Mouse (Mus musculus): ENCODE data around the gene Vmn1r157. TPM values are rescaled to one million over a fixed set of nuclear protein-coding genes. Genes with fewer than 3 reads are reported as not detected.

The Vmn1r157 gene
- not detected in 2 replicates for polyA plus RNA-seq (2015; fragmentation: Nextera tagmentation; extraction: Ambion mirVana)

DNA sequence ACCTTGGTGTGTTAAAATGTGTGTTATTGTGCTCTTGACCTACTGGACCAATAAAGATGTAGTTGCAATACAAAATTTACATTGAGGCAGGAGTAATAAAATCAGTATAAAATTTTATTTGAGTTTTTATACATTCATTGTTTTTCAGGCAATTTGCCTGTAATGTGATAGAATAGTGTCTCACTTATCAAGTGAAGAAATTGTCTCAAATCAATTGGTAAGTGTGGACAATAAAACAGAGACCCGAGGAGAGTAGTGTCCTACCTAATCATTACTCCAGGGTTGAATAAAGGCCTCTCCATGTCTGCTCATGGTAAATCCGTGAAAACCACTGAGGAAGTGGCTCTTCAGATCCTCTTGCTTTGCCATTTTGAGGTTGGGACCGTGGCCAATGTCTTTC, at the start of gene Vmn1r157:
TSS of gene Vmn1r157 (plus strand) at position 301 of the 400 bp plus-strand sequence.

DNA sequence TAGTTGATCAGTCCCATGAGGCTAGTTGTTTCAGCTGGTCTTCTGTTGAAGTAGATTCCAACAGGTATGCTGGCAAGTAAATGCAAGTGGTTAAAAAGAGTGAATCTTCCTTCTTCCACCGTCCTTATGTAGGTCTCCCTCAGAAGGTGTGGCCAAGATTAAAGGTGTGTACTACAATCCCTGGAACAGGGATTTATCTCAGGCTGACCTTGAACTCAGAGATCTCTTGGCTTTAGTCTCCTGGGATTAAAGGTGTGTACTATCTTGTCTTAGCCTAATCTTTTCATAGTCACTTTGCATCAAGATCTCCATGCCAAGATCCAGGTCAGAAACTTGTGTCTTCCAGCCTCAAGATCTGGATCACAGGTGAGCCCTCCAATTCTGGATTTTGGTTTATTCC, 41.9 kb upstream of the Vmn1r157 start, which contains the start of gene Gm4567:
TSS of gene Gm4567 (minus strand) at position 101 of the 400 bp plus-strand sequence.

DNA sequence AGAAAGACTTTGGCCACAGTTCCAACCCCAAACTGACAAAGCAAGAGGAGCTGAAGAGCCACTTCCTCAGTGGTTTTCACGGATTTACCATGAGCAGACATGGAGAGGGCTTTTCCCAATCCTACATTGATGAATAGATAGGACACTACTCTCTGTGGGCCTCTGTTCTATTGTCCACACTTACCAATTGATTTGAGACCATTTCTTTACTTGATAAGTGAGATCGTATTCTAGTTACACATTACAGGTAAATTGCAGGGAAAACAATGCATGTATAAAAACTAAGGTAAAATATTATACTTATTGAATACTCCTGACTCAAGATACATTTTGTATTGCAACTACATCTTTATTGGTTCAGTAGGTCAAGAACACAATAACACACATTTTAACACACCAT, 29.2 kb downstream of the Vmn1r157 start, which contains the start of gene Vmn1r158:
TSS of gene Vmn1r158 (minus strand) at position 101 of the 400 bp plus-strand sequence.

Other genes with a start within 250 kb of the Vmn1r157 start
- gene Vmn1r152, start 238.7 kb upstream of the Vmn1r157 start, polyA plus RNA-seq (2015; fragmentation: Nextera tagmentation; extraction: Ambion mirVana): not detected in 2 replicates
- not detected in 2 replicates for gene Gm8677, start 226.8 kb upstream of the Vmn1r157 start, polyA plus RNA-seq (2015; fragmentation: Nextera tagmentation; extraction: Ambion mirVana)
- gene Gm4201, start 196.4 kb upstream of the Vmn1r157 start, polyA plus RNA-seq (2015; fragmentation: Nextera tagmentation; extraction: Ambion mirVana): not detected in 2 replicates
- gene Gm4565, start 173.6 kb upstream of the Vmn1r157 start, polyA plus RNA-seq (2015; fragmentation: Nextera tagmentation; extraction: Ambion mirVana): not detected in 2 replicates
- gene Vmn1r155, start 103.7 kb upstream of the Vmn1r157 start, polyA plus RNA-seq (2015; fragmentation: Nextera tagmentation; extraction: Ambion mirVana): not detected in 2 replicates
- not detected in 2 replicates for gene Gm8693, start 69.4 kb upstream of the Vmn1r157 start, polyA plus RNA-seq (2015; fragmentation: Nextera tagmentation; extraction: Ambion mirVana)
- not detected in 2 replicates for gene Gm4567, start 42.0 kb upstream of the Vmn1r157 start, polyA plus RNA-seq (2015; fragmentation: Nextera tagmentation; extraction: Ambion mirVana)
- gene Vmn1r158, start 29.1 kb downstream of the Vmn1r157 start, polyA plus RNA-seq (2015; fragmentation: Nextera tagmentation; extraction: Ambion mirVana): not detected in 2 replicates
- gene Vmn1r159, start 81.9 kb downstream of the Vmn1r157 start, polyA plus RNA-seq (2015; fragmentation: Nextera tagmentation; extraction: Ambion mirVana): not detected in 2 replicates
- gene Vmn1r160, start 109.5 kb downstream of the Vmn1r157 start, polyA plus RNA-seq (2015; fragmentation: Nextera tagmentation; extraction: Ambion mirVana): not detected in 2 replicates
- not detected in 2 replicates for gene Gm4214, start 223.0 kb downstream of the Vmn1r157 start, polyA plus RNA-seq (2015; fragmentation: Nextera tagmentation; extraction: Ambion mirVana)

All from spleen, postnatal 0 days (tissue).